Mouse (Mus musculus) left cerebral cortex, postnatal 10 days (tissue): ENCODE results near the gene A1bg. TPM values are rescaled to one million over a fixed set of nuclear protein-coding genes. Genes with fewer than 3 reads are reported as not detected.

Experiments used
- DNase-seq, 2 experiments: peaks; one replicate each; pipeline ENCODE4 v3.0.0; 2021 to 2022; ENCODE audit warnings: low spot score in 2 of 2, mixed read lengths in 1 of 2; ENCODE audit errors: extremely low spot score in 1 of 2
- intact Hi-C: fragments of 180-260 bp; cut with DNase I; formaldehyde crosslinking; loops from one replicate; pipeline ENCODE4 v1.15.1; 2025
- total RNA-seq, 2 experiments: library from RNA; stranded (reverse); gene quantifications; 2 replicates each; pipeline ENCODE4 v1.2.3; 2021

Gene A1bg
- total RNA-seq, result not detected

DNA sequence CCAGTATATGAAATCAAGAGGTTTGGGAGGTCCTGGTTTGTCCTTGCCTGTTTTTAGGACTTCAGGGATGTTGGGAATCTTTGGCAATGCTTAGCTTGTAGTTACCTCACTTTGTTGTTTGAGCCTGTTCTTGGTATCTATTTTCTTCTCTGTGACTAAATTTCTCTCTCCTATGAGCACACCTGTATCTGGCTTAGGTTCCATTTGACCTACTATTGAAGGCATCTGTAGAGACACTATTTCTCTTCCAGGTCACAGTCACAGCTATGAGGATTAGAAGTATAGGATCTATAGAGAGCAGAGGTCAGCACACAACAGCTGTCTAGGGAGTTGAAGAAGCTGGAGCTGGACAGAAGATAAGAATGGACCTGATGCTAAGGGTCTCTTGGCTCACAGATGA, at the start of gene A1bg:
A1bg (minus strand) TSS at position 101 of the 400 bp plus-strand sequence.
- no peak for DNase-seq
- intact Hi-C loops, result no loop called here

- intact Hi-C loops, result no loop called here
Observed at GRCm38 (mm10) chr15:60968549-60968861, 45.7 kb upstream of the A1bg start.

DNA sequence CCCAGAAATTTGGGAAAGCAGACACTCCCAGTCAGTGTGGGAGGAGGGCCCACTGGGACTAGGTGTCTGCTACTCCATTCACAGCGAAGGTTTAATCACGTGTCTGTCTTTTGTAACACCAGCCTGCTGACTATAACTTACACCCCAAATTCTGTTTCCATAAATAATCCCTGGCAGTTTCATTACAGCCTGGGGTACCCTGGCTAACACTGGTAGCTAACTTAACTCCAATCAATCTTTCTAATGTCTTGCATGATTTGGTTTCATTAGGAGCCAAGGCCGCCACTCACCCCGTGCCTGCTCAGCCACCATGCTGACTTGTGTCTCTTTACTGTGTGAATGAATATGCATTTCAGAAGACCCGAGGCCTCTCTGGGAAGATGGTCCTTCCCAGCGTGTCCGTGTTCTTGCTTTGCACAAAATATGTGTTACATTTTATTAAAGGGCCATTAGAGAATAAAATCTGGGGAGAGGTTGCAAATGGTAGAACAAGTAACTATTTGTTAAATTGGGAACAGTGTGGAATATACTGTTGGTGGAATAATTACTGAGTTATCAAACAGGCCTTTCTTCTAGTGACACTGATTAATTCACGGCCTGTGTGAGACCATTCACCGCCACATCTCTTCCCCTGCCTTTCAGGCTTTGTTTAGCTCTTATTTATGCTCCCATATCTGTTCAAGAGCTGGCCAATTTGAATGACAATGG, 45.2 kb upstream of the A1bg start:
- no peak for DNase-seq
- intact Hi-C loops, result no loop called here

More at GRCm38 (mm10) chr15:60968549-60968861, 45.7 kb upstream of the A1bg start:
- no peak for DNase-seq

DNA sequence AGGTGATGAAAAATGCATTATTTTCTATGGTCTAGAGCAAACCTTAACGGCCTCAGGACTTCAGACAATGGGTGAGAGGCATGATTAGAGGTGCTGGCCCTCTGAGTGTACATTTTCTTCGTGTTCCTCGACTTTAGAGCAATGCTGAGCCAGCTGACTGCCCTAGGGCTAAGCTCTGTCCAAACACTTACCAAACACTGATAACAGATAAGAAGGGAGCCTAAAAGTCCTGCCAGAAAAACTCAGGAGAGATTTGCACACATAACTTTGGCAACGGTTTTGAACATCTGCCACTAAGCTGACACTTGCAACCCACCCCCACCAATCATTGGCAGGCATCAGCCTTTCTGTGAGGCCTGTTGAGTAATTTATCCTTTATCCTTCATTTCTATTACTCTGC, 2.9 kb upstream of the A1bg start:
- intact Hi-C loops, result no loop called here
- no peak for DNase-seq

GRCm38 (mm10) chr15:60903763-60904697, 18.8 kb downstream of the A1bg start:
- no peak for DNase-seq
- intact Hi-C loops, result no loop called here

DNA sequence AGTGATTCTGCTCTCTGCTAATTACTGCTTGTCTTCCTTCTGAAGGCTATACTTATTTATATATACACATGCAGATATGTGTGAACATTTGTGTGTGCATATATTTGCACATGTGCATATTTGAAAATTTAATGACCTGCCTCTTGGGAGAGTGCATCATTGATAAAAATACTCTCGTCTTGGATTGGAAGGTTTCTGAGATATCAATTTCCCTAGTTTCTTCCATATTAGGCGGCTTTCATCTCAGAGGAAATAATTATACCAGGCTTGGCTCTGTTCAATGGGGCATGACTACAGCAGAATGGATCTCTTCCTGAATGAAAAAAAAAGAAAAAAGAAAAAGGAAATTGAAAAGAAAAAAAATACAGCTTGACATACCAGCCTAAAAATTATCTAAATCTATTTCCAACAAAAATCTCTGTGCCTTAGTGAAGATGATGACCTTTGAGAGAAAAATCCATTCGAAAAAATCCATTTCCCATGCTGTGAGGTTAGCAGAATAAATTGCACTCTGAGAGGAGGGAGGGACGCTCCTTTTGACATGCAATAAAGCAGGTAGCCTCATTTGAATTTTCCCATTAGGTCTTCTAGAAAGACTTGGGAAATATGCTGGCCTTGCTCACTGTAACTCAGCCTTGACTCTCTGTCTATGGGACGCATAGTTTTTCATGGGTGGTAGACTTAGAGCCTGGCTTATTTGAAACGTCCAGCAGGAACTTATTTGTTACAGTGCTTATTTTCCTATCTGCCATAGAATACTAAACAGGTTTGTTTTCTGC, 24.4 kb downstream of the A1bg start:
- intact Hi-C loops, result no loop called here

GRCm38 (mm10) chr15:60896040-60896439, 26.8 kb downstream of the A1bg start:
- no peak for DNase-seq
- intact Hi-C loops, result no loop called here

More for the DNA sequence above, 24.4 kb downstream of the A1bg start:
- no peak for DNase-seq

DNA sequence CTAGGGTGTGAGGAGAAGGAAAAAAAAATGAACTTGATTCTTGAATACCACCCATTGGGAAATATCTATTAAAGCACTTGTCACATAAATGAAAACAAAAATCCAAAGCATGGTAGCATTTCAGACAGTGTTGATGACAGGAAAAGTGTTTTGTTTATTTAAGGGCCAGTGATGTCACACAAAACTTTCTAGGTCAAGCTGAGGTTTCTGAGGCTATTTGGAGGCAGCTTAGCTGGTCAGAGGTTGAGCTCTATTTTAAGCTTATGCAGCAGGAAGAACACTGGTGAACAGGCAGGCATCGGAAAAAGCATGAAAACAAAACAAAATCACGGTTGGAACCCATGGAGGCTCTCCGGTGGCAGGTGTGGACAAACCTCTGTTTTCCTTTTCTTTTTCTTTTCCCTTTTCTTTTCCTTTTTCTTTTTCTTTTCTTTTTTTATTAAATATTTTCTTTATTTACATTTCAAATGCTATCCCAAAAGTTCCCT, 29.8 kb downstream of the A1bg start:
- DNase-seq, result no peak
- intact Hi-C loops, result no loop called here

DNA sequence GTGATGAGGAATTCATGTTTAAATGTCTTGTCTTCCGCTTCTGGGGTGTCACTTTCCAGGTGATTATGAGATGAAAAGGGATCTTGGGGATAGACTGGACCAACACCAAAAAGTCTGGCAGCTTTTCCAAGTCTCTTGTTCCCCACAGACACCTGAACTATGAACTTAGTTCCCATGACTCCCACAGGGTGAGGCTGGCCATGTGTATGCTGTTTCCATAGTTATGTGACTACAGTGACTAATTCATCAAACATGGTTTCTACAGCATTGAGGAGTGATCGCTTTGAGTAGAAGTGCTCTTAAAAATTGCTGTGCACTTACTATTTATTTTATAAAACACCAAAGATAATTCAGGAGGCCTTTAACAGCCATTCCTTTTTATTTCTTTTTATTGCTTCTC, 34.1 kb downstream of the A1bg start:
- intact Hi-C loops, result no loop called here
- DNase-seq, result no peak

GRCm38 (mm10) chr15:60875721-60876120, 47.1 kb downstream of the A1bg start:
- intact Hi-C loops, result no loop called here
- no peak for DNase-seq

- intact Hi-C loops, result no loop called here
- DNase-seq, result no peak
Observed at GRCm38 (mm10) chr15:60862417-60862816, 60.4 kb downstream of the A1bg start.

DNA sequence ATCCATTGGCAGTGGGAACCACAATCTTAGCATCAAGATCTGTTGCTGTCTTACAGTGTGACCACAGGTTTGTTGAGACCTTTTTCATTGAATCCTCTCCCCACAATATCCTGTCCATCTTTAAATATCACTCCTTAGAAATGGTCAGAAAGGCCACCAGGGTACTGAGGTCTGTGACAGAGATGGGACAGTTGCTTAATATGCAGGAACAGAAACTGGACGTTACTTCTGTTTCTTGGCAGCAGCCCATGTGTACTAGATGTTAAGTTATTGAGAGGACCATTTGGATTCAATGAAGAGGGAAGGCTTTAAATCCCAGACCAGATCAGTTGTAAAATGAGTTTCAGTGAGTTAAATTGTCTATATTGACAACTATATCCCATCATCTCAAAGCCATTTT, 67.7 kb downstream of the A1bg start:
- DNase-seq, result no peak
- intact Hi-C loops, result no loop called here

- DNase-seq, result no peak
- intact Hi-C loops, result no loop called here
Observed at GRCm38 (mm10) chr15:60854151-60854550, 68.7 kb downstream of the A1bg start.

- no peak for DNase-seq
- intact Hi-C loops, result no loop called here
Observed at GRCm38 (mm10) chr15:60853231-60853999, 69.4 kb downstream of the A1bg start, which contains the start of gene Fam84b. Gene Fam84b (minus strand): TSS chr15:60853778.

DNA sequence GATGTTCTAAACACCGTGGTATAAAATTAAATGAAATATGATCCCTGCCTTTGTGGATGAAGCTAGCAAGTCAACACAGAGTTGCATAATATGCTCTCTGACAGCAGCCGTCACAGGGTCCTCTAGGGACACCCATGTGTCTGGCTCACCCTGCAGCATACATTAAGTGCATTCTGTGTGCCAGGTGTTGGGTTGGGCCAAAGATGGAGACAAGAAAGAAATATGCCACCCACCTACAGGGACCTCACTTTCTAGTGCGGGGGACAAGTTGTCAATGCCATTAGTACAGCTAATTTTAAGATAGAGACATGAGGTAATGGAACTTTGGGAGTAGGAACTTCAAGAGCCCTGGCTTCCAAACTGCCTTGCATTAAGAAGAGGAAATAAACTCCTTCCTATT, 74.2 kb downstream of the A1bg start:
- no peak for DNase-seq
- intact Hi-C loops, result no loop called here
